Mouse (Mus musculus): ENCODE measurements around the gene Shb. TPM values are rescaled to one million over a fixed set of nuclear protein-coding genes. Genes with fewer than 3 reads are reported as not detected.
"Not testable (repeated sequence)": the region's sequence is repeated elsewhere in the genome, so short reads cannot be mapped to it uniquely, and the experiment has no call there.

Shb gene
- polyA plus RNA-seq, 1 experiment = 71.5 TPM

DNA sequence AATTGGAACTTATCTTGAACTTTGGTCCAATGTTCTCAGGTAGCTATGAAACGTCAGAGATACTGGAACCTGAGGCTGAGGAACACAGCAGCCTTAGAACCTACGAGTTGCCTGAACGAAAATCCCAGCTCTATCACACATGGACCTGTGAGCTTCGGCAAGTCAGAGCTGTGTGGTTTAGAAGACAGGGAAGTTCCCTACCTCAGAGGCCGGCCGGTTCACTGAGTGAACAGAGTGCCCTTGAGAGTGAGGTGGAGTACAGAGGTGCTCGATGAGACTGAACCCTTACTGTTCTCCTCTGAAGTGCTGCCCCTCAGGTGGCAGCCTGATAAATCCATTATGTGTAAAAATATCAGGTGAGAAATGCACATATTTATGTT is 128.8 kb downstream of the Shb start:
- no peaks in the 10 kb centered on the region for H3K27me3 ChIP-seq (ENCODE audit: control insufficient read depth, insufficient read depth, low read length)
- H3K4me3 ChIP-seq (ENCODE audit: low read depth, low read length) = no peak overlapping the region
- WGBS = 20% methylated on average over 7 of the region's 7 CpGs
- TF ChIP-seq CTCF (IDR thresholded peaks at IDR 0.05; ENCODE audit: extremely low read depth, insufficient read length, insufficient replicate concordance, low read depth, low read length) = no peak
- no peak for TF ChIP-seq POLR2A (IDR thresholded peaks at IDR 0.05; ENCODE audit: low read depth, low read length)
- peak overlapping the region; percentile 72 for H3K27ac ChIP-seq (ENCODE audit: insufficient read depth, low read depth, low read length)
- peaks cover 28% of the 10 kb centered on the region for H3K4me1 ChIP-seq (ENCODE audit: control insufficient read depth, insufficient read depth, insufficient read length, low read length)
- peaks cover 38% of the 10 kb centered on the region for H3K36me3 ChIP-seq (ENCODE audit: control insufficient read depth, insufficient read depth, low read length)

DNA sequence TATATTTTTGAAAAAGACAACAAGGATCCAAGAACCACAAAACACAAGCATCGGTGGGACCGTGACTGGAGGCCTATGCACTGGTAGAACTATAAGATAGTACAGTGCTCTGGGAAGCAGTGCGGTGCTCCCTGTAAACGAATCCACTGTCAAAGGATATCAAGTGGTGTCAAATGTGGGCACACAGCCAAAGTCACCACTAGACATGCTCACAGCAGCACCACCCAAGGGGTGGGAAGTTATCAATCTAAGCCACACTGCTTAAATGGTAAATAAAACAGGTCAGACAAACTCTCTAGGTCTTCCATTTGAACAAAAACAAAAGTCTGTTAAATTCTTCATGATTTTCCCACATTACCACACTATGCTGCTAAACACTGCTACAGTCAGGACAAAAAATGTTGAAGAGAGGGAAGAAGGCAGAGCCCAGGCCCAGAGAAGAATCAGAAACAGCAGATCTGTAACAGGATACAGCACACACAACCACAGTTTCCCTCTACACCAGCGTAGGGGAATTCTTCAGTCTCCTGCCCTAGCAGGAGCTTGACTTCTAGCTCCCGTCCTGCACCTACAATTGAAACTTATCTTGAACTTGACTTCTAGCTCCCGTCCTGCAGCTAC is 129.3 kb downstream of the Shb start:
- peaks cover 28% of the 10 kb centered on the region for H3K4me1 ChIP-seq (ENCODE audit: control insufficient read depth, insufficient read depth, insufficient read length, low read length)
- H3K27me3 ChIP-seq (ENCODE audit: control insufficient read depth, insufficient read depth, low read length) = no peaks in the 10 kb centered on the region
- H3K36me3 ChIP-seq (ENCODE audit: control insufficient read depth, insufficient read depth, low read length) = peaks cover 42% of the 10 kb centered on the region
- peak overlapping the region; percentile 73 for H3K27ac ChIP-seq (ENCODE audit: insufficient read depth, low read depth, low read length)
- 31% methylated on average over 7 of the region's 7 CpGs for WGBS
- no peak overlapping the region for H3K4me3 ChIP-seq (ENCODE audit: low read depth, low read length)
- no peak for TF ChIP-seq POLR2A (IDR thresholded peaks at IDR 0.05; ENCODE audit: low read depth, low read length)
- no peak for TF ChIP-seq CTCF (IDR thresholded peaks at IDR 0.05; ENCODE audit: extremely low read depth, insufficient read length, insufficient replicate concordance, low read depth, low read length)

DNA sequence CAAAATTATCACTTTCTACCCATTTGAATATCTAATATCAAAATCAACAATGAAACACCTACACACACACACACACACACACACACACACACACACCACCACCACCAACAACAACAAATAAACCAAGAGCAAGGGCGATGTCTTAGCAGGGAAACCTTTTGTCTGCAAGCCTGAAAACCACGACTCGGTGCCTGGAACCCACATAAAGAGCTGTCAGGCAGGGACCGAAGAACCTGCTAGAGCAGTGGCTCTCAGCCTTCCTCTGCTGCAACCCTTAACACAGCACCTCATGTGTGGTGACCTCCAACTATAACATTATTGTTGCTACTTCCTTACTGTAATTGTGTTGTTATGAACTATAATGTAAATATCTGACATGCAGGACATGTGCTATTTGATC is 130.0 kb downstream of the Shb start:
- Histone ChIP-seq H3K27ac (ENCODE audit: insufficient read depth, low read depth, low read length) (peak overlapping the region; percentile 73; the same call in 1 of the 2 replicates), H3K4me1 (ENCODE audit: control insufficient read depth, insufficient read depth, insufficient read length, low read length) (peaks cover 28% of the 10 kb centered on the region), H3K4me3 (ENCODE audit: low read depth, low read length) (no peak overlapping the region), H3K36me3 (ENCODE audit: control insufficient read depth, insufficient read depth, low read length) (peaks cover 46% of the 10 kb centered on the region), H3K27me3 (ENCODE audit: control insufficient read depth, insufficient read depth, low read length) (no peaks in the 10 kb centered on the region)
- TF ChIP-seq CTCF (IDR thresholded peaks at IDR 0.05; ENCODE audit: extremely low read depth, insufficient read length, insufficient replicate concordance, low read depth, low read length) (no peak), POLR2A (IDR thresholded peaks at IDR 0.05; ENCODE audit: low read depth, low read length) (no peak)
- WGBS = 90% methylated on average over 4 of the region's 4 CpGs

DNA sequence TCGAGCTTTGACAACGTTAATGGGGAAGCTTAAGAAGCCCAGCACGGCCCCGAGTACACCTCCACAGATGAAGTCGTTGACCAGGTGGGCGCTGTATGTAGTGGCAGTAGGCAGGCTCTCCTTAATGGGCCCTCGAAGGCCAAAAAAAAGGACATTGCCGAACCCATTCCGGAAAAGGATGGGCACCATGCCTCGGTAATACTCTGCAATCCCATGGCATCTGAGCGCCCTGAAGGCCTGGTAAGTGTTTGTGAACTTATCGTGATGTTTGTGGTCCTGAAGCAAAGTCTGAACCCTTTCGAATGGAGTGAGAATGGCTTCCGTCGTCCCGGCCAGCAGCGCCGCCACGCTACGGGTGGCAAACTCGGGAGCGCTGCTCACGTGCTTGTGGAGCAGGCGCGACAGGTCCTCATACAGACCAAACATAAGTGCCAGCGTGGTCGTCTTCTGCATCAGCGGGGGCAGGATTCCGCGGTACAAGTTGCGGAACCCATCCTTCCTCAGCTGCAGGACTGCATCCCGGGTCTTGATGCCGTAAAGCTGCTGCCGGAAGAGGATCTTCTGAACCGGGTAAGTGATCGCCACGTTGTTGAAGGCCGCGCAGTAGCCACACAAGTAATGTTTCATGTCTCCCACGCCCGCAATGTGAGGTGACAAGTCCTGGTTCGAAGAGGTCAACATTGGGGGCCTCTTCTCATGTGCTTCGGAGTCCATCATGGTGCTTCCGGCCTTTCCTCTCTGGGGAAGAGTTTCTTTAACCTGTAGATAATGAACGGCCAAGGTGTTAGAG is 132.7 kb downstream of the Shb start:
- 94% methylated on average over 45 of the region's 45 CpGs for WGBS
- Histone ChIP-seq H3K4me1 (ENCODE audit: control insufficient read depth, insufficient read depth, insufficient read length, low read length) (peaks cover 21% of the 10 kb centered on the region), H3K27me3 (ENCODE audit: control insufficient read depth, insufficient read depth, low read length) (no peaks in the 10 kb centered on the region), H3K27ac (ENCODE audit: insufficient read depth, low read depth, low read length) (no peak overlapping the region), H3K4me3 (ENCODE audit: low read depth, low read length) (no peak overlapping the region), H3K36me3 (ENCODE audit: control insufficient read depth, insufficient read depth, low read length) (peaks cover 55% of the 10 kb centered on the region)
- TF ChIP-seq CTCF (IDR thresholded peaks at IDR 0.05; ENCODE audit: extremely low read depth, insufficient read length, insufficient replicate concordance, low read depth, low read length) (no peak), POLR2A (IDR thresholded peaks at IDR 0.05; ENCODE audit: low read depth, low read length) (no peak)

DNA sequence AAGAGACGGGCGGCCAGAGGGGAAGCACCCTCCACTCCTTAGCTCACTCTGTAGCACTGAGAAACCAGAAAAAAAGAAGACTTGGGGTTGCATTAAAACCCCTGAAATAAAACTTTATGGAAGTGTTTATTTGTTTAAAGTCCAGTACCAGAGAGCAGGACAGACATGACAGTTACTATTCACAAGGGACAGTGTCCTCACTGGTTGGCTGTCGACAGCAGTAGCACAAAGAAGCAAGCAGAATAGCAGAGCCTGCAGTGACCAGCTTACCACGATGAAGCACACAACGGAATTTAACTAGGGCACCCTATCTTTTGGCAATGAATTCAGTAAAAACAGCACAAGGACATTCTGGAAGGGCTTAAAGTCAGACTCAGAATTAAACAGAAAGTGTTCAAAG is 134.0 kb downstream of the Shb start:
- H3K27ac ChIP-seq (ENCODE audit: insufficient read depth, low read depth, low read length); H3K4me3 ChIP-seq (ENCODE audit: low read depth, low read length); H3K27me3 ChIP-seq (ENCODE audit: control insufficient read depth, insufficient read depth, low read length): not testable (repeated sequence)
- WGBS = 70% methylated on average over 5 of the region's 5 CpGs
- peaks cover 14% of the 10 kb centered on the region for H3K4me1 ChIP-seq (ENCODE audit: control insufficient read depth, insufficient read depth, insufficient read length, low read length)
- H3K36me3 ChIP-seq (ENCODE audit: control insufficient read depth, insufficient read depth, low read length) = peaks cover 51% of the 10 kb centered on the region

DNA sequence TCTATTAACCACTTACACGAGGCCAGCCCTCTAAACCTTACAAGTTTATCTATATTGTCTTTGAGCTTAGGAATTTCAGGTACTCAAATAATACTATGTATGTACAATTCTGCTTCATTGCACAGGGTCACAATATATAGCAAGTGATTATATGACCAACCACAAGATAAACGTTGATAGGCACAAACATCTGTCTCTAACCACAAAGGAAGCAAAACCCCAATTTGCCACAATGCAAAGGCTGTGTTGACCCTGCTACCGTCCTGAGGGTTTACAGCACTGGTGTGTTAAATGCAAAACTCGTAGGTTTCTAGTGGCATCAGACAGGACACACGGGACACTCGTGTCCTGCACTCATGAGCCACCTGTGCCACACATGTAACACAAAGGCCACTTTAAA is 136.1 kb downstream of the Shb start:
- not testable (repeated sequence) for H3K27me3 ChIP-seq (ENCODE audit: control insufficient read depth, insufficient read depth, low read length); H3K27ac ChIP-seq (ENCODE audit: insufficient read depth, low read depth, low read length); H3K4me3 ChIP-seq (ENCODE audit: low read depth, low read length); H3K4me1 ChIP-seq (ENCODE audit: control insufficient read depth, insufficient read depth, insufficient read length, low read length)
- H3K36me3 ChIP-seq (ENCODE audit: control insufficient read depth, insufficient read depth, low read length) = peaks cover 45% of the 10 kb centered on the region
- 71% methylated on average over 6 of the region's 6 CpGs for WGBS

DNA sequence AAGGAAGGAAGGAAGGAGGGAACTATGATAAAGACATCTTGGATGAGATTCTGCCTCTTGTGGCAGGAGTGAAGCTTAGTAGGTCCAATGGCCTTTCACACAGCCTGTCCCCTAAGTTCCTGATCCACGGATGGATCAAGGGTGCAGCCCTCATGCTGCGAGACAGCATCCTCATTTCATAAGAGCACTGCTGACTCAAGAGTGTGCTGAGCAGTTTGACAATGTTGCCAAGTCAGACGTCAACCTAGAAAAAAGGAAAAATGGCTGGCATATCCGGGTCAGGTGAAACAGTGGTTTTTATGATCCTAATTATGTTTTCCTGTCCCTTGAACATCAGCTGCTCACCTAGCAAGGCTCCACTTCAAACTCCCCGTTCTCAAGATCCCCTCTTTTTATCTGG is 138.6 kb downstream of the Shb start:
- 40% methylated on average over 5 of the region's 5 CpGs for WGBS
- no peak overlapping the region for H3K27ac ChIP-seq (ENCODE audit: insufficient read depth, low read depth, low read length)
- no peaks in the 10 kb centered on the region for H3K27me3 ChIP-seq (ENCODE audit: control insufficient read depth, insufficient read depth, low read length)
- no peak for TF ChIP-seq CTCF (IDR thresholded peaks at IDR 0.05; ENCODE audit: extremely low read depth, insufficient read length, insufficient replicate concordance, low read depth, low read length)
- TF ChIP-seq POLR2A (IDR thresholded peaks at IDR 0.05; ENCODE audit: low read depth, low read length) = no peak
- peaks cover 24% of the 10 kb centered on the region for H3K36me3 ChIP-seq (ENCODE audit: control insufficient read depth, insufficient read depth, low read length)
- H3K4me3 ChIP-seq (ENCODE audit: low read depth, low read length) = no peak overlapping the region
- H3K4me1 ChIP-seq (ENCODE audit: control insufficient read depth, insufficient read depth, insufficient read length, low read length) = peaks cover 1% of the 10 kb centered on the region; the same call in 1 of the 2 replicates

All from small intestine, adult 2 months (tissue).